Mouse (Mus musculus): Measurements from ENCODE around the gene C1qc.

C1qc gene

GRCm38 (mm10) chr4:136892811-136893210, at the start of gene C1qc:
TSS of gene C1qc (minus strand) at chr4:136893065.
- no peak for DNase-seq (ENCODE audit: low spot score in 2 of 2)

GRCm38 (mm10) chr4:136937935-136938334, 45.1 kb upstream of the C1qc start:
- DNase-seq (ENCODE audit: low spot score in 2 of 2), result no peak

- DNase-seq (ENCODE audit: low spot score in 2 of 2), result no peak
These were observed 44.5 kb upstream of the C1qc start for GRCm38 (mm10) chr4:136937344-136937743.

- no peak for DNase-seq (ENCODE audit: low spot score in 2 of 2)
These were observed 42.1 kb upstream of the C1qc start for GRCm38 (mm10) chr4:136934746-136935613.

GRCm38 (mm10) chr4:136930474-136930873, 37.6 kb upstream of the C1qc start:
- DNase-seq (ENCODE audit: low spot score in 2 of 2), result no peak

GRCm38 (mm10) chr4:136928928-136929327, 36.1 kb upstream of the C1qc start:
- DNase-seq (ENCODE audit: low spot score in 2 of 2), result no peak

GRCm38 (mm10) chr4:136925804-136926203, 32.9 kb upstream of the C1qc start:
- no peak for DNase-seq (ENCODE audit: low spot score in 2 of 2)

- peak in 1 of 2 experiments; percentile 22 for DNase-seq (ENCODE audit: low spot score in 2 of 2)
These were observed 31.7 kb upstream of the C1qc start for GRCm38 (mm10) chr4:136924529-136924928.

GRCm38 (mm10) chr4:136919526-136919925, 26.7 kb upstream of the C1qc start:
- no peak for DNase-seq (ENCODE audit: low spot score in 2 of 2)

GRCm38 (mm10) chr4:136918834-136919233, 26.0 kb upstream of the C1qc start:
- no peak for DNase-seq (ENCODE audit: low spot score in 2 of 2)

- DNase-seq (ENCODE audit: low spot score in 2 of 2), result no peak
These were observed 24.3 kb upstream of the C1qc start for GRCm38 (mm10) chr4:136917165-136917524.

- DNase-seq (ENCODE audit: low spot score in 2 of 2), result no peak
These were observed 23.7 kb upstream of the C1qc start for GRCm38 (mm10) chr4:136916359-136917164.

- DNase-seq (ENCODE audit: low spot score in 2 of 2), result no peak
These were observed 20.0 kb upstream of the C1qc start for GRCm38 (mm10) chr4:136912841-136913240.

- DNase-seq (ENCODE audit: low spot score in 2 of 2), result no peak
These were observed 18.9 kb upstream of the C1qc start for GRCm38 (mm10) chr4:136911804-136912203.

- DNase-seq (ENCODE audit: low spot score in 2 of 2), result no peak
These were observed 18.4 kb upstream of the C1qc start for GRCm38 (mm10) chr4:136911211-136911646.

GRCm38 (mm10) chr4:136907809-136908208, 14.9 kb upstream of the C1qc start:
- DNase-seq (ENCODE audit: low spot score in 2 of 2), result no peak

- no peak for DNase-seq (ENCODE audit: low spot score in 2 of 2)
These were observed 14.2 kb upstream of the C1qc start for GRCm38 (mm10) chr4:136907033-136907432.

- no peak for DNase-seq (ENCODE audit: low spot score in 2 of 2)
These were observed 12.1 kb upstream of the C1qc start for GRCm38 (mm10) chr4:136904767-136905539.

GRCm38 (mm10) chr4:136899154-136899553, 6.3 kb upstream of the C1qc start:
- DNase-seq (ENCODE audit: low spot score in 2 of 2), result no peak

- DNase-seq (ENCODE audit: low spot score in 2 of 2), result no peak
These were observed 5.8 kb upstream of the C1qc start, which contains the start of gene C1qa for GRCm38 (mm10) chr4:136898637-136899036. TSS of gene C1qa (minus strand) at chr4:136898803.

GRCm38 (mm10) chr4:136898084-136898598, 5.3 kb upstream of the C1qc start:
- DNase-seq (ENCODE audit: low spot score in 2 of 2), result no peak

- DNase-seq (ENCODE audit: low spot score in 2 of 2), result no peak
These were observed 3.6 kb upstream of the C1qc start for GRCm38 (mm10) chr4:136896461-136896860.

Data from spleen, postnatal 14 days (tissue).